Mouse (Mus musculus) layer of hippocampus, postnatal 36 days (tissue): Measurements from ENCODE around the gene 6430531B16Rik. TPM values are rescaled to one million over a fixed set of nuclear protein-coding genes. Genes with fewer than 3 reads are reported as not detected.

Experiments used
- DNase-seq, 2 experiments: peaks; one replicate each; pipeline ENCODE4 v3.0.0; 2022
- microRNA-seq, 2 experiments: library from miRNA; unstranded; fragments of <30 nt; microRNA quantifications; one replicate each; pipeline ENCODE4 v1.2.0; 2021
- total RNA-seq, 2 experiments: library from RNA; stranded (reverse); gene quantifications; 2 replicates each; pipeline ENCODE4 v1.2.3; 2021

The 6430531B16Rik gene
- total RNA-seq, 2 experiments from 2014 or later: 0.72 to 0.78 TPM

GRCm38 (mm10) chr7:139936705-139937104 is 41.9 kb downstream of the 6430531B16Rik start:
- no peak for DNase-seq

GRCm38 (mm10) chr7:139930732-139931131 is 47.8 kb downstream of the 6430531B16Rik start:
- no peak for DNase-seq

Small RNAs within 50 kb of the gene (microRNA-seq; reads per million reads assigned to microRNA genes)
- 0 to 0.21 reads per million in 2 experiments for gene Mir202
- gene Mir7062: 1.1 to 1.8 reads per million in 2 experiments
- gene mmu-mir-7686: 0 reads per million in 2 experiments

Other genes starting within 250 kb of the 6430531B16Rik start
- gene Adgra1, start 144.6 kb downstream of the 6430531B16Rik start, total RNA-seq: 10 to 100 TPM; 47.9 to 49.6 TPM
- 10 to 100 TPM; 87.3 to 88.1 TPM for gene Kndc1, start 84.1 kb downstream of the 6430531B16Rik start, total RNA-seq
- not detected for gene Utf1, start 35.0 kb downstream of the 6430531B16Rik start, total RNA-seq
- 1 to 10 TPM; 5.7 to 6.9 TPM for gene Adam8, start 13.8 kb upstream of the 6430531B16Rik start, total RNA-seq
- 10 to 100 TPM; 23.7 to 30.7 TPM for gene Zfp511, start 57.6 kb upstream of the 6430531B16Rik start, total RNA-seq
- 10 to 100 TPM; 34.8 to 36.3 TPM for gene Tubgcp2, start 57.9 kb upstream of the 6430531B16Rik start, total RNA-seq
- under 1 TPM in 1 of 2 experiments, not detected in 1; 0.18 TPM for gene Msx3, start 70.3 kb upstream of the 6430531B16Rik start, total RNA-seq
- 100 to 1,000 TPM; 242 to 255 TPM for gene Caly, start 103.8 kb upstream of the 6430531B16Rik start, total RNA-seq
- not detected for gene Prap1, start 114.6 kb upstream of the 6430531B16Rik start, total RNA-seq
- 10 to 100 TPM; 47.0 to 50.7 TPM for gene Fuom, start 123.7 kb upstream of the 6430531B16Rik start, total RNA-seq
- gene Paox, start 137.0 kb upstream of the 6430531B16Rik start, total RNA-seq: 1 to 10 TPM; 3.0 to 3.4 TPM
- 10 to 100 TPM; 60.2 to 61.0 TPM for gene Echs1, start 137.7 kb upstream of the 6430531B16Rik start, total RNA-seq
- gene Mtg1, start 158.8 kb upstream of the 6430531B16Rik start, total RNA-seq: 10 to 100 TPM; 23.0 to 27.3 TPM
- 100 to 1,000 TPM; 165 to 170 TPM for gene Sprn, start 176.1 kb upstream of the 6430531B16Rik start, total RNA-seq
- not detected for gene Olfr522, start 186.0 kb upstream of the 6430531B16Rik start, total RNA-seq
- gene Olfr523, start 194.5 kb upstream of the 6430531B16Rik start, total RNA-seq: under 1 TPM; 0.10 to 0.18 TPM
- gene Olfr524, start 227.2 kb upstream of the 6430531B16Rik start, total RNA-seq: not detected
- gene Cd163l1, start 239.5 kb upstream of the 6430531B16Rik start, total RNA-seq: under 1 TPM; 0.43 to 0.70 TPM